Mouse (Mus musculus): ENCODE measurements at regions not wholly inside any gene's neighbourhood (a gene's known extent, or its start where the extent isn't known, plus 50 kb on each side); places are given as distances from the start of the nearest gene placed in this dataset.

DNA sequence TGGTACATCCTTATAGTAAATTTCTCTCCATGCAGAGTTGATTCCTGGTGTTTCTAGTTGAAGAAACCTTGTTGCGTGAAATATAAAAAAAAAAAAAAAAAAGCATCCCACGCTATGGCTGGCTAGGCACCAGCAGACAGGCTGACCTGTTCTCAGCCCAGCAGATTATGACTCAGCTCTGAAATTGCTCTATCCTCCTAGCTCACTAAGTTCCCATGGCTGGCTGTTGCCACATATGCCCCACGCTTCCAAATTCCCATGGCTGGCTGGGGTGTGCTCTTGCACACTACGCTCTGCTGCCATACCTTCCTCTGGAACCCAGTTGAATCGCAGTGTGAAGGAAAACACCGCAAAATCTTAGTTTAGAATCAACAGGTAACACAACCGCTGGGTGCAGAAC is 270.1 kb downstream of the Mid1ip1 start:
- DNase-seq: no peak

DNA sequence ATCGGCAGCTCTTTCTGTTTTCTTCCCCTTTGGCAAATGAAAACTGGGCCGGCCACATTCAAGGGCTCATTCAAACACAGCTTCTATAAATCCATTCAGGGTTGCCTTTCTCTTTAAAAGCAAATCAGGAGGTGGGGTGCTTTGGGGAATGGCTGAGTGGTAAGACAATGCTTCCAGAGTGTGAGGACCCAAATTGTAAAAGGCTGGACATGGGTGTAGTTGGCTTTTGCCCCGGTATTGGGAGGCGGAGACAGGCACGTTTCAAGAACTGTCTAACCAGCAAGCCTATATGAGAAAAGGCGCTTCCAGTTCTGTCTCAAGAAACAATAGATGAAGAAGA is 277.0 kb downstream of the Mid1ip1 start:
- no peak for DNase-seq

- DNase-seq: no peak
Observed at GRCm38 (mm10) chrX:10992211-10993004, 277.6 kb downstream of the Mid1ip1 start.

DNA sequence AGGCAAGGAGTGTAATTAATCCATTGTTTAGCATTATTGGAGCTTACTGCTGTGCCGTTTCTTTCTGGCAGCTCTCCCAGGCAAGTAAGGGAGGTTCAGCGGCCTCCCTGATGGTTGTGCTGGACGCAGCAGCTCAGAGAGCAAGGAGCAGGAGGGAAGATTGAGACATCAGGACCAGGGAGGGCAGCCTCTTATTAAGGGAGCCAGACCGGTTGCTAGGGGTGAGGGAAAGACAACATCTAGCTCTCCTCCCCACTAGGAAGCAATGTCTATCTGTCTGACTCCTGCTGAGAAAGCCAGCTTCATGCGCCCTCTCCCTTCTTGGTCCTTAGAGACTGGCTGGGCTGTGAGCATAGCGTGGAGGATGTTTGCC is 278.2 kb downstream of the Mid1ip1 start:
- no peak for DNase-seq

DNA sequence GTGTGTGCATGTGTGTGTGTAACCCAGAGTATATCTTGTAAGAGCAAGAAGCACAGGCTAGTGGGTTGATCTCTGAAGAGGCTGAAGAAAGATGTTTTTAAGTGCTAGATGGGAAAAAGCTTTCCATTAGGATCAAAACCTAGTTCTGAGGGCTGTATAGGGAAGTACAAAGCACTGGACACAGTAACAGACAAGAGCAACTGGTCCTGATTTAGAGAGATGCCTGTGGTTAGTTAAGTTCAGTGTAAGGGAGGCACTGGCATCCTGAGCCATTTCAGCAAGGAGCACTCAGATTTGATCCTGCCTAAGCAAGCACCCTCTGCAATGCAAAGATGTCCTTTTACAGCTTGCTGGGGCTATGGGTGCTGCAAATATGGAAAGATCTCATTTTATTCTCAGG is 280.1 kb downstream of the Mid1ip1 start:
- DNase-seq: no peak

DNA sequence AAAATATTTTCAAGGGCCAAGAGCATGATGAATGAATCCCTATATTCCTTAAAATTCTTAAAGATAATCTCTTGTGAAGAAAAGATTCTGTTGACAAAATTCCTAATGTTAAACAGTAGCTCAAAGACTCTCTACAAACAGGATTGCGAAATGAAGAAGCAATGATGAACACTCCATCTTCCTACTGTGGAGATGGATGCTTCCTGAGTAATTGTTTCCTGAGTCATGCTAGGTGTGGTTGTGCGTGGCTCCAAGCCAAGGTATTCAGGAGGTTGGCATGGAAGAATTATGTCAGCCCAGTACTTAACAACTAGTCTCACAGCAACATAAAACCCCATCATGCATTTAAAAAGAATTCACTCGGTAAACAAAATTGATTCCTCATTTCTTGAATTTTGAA is 286.4 kb downstream of the Mid1ip1 start:
- peak; percentile 14 for DNase-seq

- DNase-seq: no peak
Observed at GRCm38 (mm10) chrX:11039278-11039677, 259.8 kb upstream of the H2al1a start.

- DNase-seq: no peak
Observed at GRCm38 (mm10) chrX:11046769-11047168, 252.3 kb upstream of the H2al1a start.

- no peak for DNase-seq
Observed at GRCm38 (mm10) chrX:11082171-11082570, 216.9 kb upstream of the H2al1a start.

DNA sequence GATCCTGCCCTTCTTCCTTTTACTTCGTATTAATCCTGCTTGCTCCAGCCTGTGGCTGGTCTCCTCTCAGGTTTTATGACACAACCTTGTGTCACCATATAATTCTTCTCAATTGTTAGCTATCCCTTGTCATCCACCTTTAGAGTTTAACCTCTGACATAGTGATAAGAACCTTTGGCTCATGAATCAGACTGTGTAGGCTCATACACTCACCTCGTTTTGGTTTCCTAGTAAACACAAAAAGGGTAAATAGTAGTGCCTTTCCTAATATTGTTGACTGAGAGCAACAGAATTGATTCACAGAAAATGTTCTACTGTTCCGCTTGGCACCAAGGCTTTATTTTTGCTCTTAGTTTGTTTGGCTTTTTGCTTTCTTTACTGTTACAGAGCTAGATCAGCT is 216.2 kb upstream of the H2al1a start:
- DNase-seq: no peak

DNA sequence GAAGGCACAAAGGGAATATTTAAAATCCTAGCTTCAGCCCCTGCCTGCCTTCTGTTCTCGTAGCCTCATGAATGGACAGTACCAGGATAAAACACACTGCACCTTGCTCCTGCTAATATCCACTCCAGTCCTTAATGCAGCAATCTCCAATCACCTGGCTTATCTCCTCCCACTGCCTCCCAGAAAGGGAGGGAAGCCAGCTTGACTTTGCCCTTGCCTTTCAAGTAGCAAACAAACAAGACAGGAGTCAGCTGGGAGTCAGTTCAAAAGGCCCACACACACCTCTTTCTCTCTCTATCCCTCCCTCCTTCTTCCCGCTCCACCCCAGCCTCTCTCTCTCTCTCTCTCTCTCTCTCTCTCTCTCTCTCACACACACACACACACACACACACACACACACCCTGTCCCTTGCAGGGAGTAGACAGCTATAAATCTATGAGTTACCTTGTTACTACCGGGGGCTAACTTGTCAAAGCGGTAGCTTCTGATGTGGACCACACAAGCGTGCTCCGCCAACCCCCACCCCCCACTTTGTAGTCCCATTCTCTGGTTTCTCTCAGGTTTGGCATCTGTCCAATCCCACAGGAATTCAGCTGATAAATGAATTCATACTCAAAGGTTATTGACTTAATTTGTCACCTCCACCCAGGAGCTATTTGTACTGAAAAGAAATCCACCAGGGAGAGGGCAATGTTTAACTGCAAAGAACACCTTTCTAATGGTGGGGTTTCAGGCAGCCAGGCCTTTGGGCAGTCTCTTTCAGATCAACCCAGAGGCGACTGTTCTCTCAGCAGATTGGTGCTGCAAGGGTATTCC is 212.6 kb upstream of the H2al1a start:
- DNase-seq: peak; percentile 75

GRCm38 (mm10) chrX:11087913-11088312 is 211.1 kb upstream of the H2al1a start:
- DNase-seq: no peak

GRCm38 (mm10) chrX:11088506-11088905 is 210.6 kb upstream of the H2al1a start:
- no peak for DNase-seq

- peak; percentile 37 for DNase-seq
Observed at GRCm38 (mm10) chrX:11090432-11090831, 208.6 kb upstream of the H2al1a start.

DNA sequence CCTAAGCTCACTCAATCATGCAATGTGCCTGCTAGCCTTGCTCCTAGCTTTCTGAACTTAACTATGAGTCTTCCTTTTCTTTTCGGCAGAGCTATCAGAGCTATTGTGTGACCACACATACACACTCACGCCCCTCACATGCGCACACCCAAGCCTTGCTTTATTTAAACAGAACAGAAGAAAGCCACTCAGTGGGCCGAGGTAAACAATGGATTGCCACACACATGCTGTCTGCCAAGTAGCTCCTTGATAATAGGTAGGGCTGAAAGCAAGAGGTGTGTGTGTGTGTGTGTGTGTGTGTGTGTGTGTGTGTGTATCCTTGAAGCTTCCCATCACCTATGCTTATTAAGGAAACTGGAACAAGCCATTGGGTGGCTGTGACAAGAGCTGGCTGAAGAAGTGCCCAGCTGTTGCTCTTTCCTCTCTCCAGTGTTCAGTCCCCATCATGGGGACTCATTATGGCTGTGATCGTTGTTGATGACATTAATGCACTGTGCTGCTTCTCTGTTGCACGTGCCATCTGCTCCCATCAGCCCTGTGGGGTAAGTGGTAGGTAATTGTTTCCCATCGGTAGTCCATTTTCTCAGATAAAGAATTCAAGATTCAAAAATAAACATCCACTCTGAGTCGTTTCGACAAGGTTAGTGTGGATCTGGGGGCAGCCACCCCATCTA is 201.3 kb upstream of the H2al1a start:
- no peak for DNase-seq

- DNase-seq: no peak
Observed at GRCm38 (mm10) chrX:11098366-11098765, 200.7 kb upstream of the H2al1a start.

GRCm38 (mm10) chrX:11099146-11100087 is 199.6 kb upstream of the H2al1a start:
- no peak for DNase-seq

- DNase-seq: no peak
Observed at GRCm38 (mm10) chrX:11100935-11101334, 198.1 kb upstream of the H2al1a start.

DNA sequence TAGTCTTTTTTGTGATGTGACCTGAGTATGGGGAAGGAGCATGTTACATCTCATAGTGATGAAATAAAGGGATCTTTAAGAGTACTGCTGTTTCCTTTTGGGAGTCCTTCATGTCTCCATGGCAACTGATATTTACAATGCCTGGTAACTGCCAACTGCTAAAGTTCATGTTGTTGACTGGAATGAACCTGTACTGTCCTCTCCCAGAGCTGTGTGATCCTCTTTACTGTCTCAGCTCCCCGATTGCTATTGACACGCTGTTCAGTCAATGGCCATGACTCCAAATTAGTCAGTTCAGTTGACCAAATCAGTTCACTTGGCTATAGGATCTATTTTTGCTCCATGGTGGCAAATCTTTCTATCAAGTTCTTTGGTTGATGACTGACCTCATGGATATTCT is 167.8 kb upstream of the H2al1a start:
- DNase-seq: no peak

DNA sequence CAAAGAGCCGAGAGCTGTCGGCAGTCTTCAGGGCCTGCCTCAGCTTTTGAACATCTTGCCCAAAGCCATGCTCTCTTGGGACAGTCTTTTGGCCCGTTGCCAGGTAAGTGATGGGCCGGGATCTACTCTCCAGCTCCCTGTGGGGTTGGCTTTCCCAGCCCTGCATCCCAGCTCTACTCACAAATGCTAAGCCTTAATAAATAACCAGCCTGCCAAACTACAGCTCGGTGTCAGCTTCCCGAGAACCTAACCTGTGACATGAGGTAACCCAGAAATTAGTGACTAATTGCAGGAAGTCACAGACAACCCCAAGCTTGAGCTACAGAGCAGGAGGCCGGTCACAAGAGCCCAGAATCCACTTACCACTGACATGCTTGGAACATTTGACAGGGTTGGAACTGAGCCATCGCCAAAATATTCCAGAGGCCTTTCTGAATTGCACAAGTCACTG is 159.1 kb upstream of the H2al1a start:
- DNase-seq: peak; percentile 63

DNA sequence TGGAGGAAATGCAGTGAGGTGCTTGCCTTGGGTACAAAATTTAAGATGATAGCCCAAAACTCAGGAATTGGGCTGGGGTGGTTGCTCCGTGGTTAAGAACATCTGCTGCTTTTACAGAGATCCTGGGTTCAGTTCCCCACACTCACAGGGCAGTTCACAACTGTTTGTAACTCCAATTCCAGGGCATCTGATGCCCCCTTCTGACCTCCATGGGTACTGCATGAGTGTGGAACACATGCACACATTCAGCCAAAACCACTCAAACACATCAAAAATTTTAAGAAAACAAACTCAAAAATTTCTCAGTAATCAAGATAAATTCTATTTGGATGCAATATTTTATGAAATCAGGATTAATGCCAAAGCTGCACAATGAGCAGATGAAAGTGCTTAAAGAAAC is 157.8 kb upstream of the H2al1a start:
- no peak for DNase-seq

DNA sequence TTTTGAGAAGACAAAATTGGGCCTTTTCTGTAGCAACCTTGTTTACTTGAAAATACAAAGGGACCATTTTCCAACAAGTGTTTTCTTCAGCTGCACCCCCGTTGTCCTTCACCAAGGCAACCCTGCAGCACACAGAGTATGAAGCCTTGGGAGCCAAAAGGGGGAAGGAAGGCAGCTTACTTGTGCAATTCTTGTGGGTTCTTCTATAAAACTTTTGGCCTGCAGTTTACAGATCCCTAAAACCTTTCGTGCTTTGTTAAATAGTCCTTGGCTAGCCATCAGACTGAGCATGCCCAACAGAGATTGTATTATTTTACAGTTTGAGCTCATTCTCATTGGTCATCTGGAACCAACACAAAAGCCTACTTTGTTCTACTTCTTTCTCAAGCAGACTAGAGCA is 140.6 kb upstream of the H2al1a start:
- DNase-seq: no peak

DNA sequence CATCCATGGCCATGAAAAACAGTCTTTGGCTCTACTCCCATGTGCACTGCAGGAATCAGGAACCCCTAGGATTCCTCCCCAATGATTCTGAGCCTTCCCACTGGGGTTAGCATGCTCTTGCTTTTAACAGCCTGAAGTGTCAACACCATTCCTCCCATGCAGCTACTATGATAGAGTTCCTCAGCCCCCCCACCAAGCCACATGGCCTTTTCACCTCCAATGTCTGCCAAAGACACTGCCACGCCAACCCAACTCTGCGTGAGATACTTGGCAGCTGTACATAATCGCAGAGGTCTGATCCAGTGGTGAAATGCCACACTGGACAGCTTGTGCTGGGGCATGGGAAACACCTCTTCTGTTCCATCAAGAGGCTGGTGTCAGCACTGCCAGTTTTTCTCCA is 128.6 kb upstream of the H2al1a start:
- no peak for DNase-seq

Measured in kidney, adult 11 months (tissue).